Mouse (Mus musculus) B cell, adult (primary cell): Measurements from ENCODE around the gene Klhdc1. TPM values are rescaled to one million over a fixed set of nuclear protein-coding genes. Genes with fewer than 3 reads are reported as not detected.

Experiments used
- total RNA-seq: library from RNA; stranded (reverse); gene quantifications from 4 replicates; pipeline ENCODE4 v1.2.4, GENCODE M21; 2023; ENCODE audit not compliant: inconsistent age

Klhdc1 gene
- 5.1 to 7.8 TPM (median 6.9 TPM) in 4 replicates for total RNA-seq

DNA sequence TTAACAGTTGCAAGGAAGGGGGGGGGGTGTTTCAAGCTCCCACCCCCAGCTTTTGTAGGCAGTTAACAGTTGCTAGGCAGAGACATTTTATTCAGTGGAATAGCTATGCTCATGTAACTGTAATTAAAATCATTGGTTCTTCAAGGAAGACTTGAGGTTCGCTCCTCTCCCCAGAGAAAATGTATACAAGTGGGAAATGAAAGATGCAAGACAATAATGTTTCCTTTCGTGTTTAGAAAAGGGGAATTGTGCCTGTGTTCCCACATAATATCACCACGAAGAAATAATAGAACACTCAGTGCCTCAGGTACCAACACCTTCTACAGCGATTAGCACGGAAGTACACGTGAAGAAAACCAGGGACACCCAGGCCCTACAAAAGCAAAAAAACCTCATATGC is at the start of gene Klhdc1:
Klhdc1 (plus strand) TSS at position 301 of the 400 bp plus-strand sequence.

DNA sequence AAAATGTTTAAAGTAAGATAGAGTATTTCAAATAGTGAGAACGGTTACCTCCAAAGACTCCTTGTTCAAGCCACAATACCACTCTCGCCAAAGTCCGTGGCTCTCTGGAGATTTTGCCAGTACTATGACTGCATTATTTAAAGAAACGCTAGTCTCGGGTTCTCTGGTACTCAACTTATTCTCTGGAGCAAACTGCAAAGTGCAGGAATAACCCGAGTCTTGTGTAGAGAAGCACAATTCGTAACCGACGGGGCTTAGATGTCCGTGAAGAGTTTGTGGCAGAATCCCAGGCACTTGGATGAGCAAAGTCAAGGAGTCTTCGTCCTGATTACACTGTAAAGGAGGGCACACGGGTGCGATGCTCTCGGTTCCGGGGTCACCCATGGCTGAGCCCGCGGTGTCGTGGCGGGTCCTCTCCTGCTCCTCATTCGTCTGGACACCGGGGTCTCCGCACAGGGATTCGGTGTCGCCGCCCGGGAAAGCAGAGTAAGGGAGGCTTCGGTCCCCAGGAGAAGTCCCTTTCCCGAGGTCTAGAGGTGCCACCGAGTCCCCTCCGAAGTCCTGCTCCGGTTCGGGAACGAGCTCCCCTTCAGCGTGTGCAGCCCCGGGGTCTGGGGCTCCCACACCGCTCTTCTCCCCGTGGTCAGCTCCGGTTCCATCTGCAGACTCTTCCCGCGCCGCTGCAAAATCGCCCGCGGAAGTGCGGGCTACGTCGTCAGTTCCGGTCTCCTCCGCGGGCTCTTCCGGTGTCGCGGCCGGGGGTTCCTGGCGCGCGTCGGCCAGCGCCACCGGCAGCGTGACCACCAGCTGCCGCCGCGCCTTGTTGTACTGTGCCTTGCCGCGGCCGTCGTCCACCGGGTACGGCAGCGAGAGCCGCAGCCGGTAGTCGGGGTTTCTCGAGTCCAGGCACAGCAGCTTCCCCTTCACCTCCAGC is 44.3 kb upstream of the Klhdc1 start, which contains the start of gene Gm49383:
Gm49383 (minus strand) TSS at position 661 of the 934 bp plus-strand sequence.

DNA sequence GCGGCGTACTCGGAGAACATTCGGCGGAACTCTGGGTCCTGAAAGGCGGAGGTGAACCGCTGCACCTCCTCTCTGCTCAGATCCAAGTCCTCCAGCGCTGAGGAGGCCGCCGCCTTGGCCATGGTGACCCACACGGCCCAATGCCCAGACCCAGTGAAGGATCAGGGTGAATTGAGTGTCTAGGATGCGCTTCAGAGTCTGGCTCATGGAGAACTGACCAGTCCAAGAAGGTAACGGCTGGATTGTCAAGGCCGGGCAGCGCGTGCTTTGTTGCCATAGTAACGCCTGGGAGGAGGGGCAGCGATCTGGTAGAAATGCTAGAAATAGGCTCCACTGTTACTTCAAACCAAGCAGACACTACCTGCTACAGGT is 42.8 kb upstream of the Klhdc1 start, which contains the start of gene Dnaaf2:
Dnaaf2 (minus strand) TSS at position 266 of the 372 bp plus-strand sequence.

DNA sequence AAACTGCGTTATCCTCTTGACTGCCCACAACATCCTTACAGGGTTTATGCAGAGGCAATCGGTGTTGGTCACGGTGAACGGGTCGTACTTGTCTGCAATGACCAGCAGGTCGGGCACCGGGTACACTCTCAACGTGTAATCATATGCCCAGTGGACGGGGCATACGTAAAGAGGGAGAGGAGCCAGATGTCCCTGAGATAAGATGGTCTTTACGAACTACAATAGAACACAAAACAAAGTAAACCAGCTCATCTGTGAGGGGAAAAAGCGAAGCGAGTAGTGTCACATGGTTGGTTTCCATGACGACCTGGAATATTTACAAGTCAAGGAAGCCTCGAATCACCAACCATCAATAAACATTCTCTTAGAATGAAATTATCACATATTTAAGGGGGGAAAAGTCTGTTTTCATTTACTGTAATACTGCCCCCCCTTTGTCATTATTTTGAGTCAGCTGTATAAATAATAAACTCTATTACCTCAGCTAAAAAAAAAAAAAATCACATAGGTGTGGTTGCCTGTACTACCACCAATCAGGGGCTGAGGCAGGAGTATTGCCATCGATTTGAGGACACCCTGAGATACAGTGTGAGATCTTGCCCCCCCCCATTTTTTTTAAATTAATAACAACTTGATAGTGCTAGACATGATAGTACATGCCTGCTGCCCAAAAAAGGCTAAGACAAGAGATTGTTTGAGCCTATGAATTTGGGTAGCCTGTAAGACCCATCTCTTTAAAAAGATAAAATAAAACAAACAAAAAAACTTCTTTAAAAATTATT is 36.7 kb upstream of the Klhdc1 start, which contains the start of gene Gm49384:
Gm49384 (minus strand) TSS at position 216 of the 782 bp plus-strand sequence.

DNA sequence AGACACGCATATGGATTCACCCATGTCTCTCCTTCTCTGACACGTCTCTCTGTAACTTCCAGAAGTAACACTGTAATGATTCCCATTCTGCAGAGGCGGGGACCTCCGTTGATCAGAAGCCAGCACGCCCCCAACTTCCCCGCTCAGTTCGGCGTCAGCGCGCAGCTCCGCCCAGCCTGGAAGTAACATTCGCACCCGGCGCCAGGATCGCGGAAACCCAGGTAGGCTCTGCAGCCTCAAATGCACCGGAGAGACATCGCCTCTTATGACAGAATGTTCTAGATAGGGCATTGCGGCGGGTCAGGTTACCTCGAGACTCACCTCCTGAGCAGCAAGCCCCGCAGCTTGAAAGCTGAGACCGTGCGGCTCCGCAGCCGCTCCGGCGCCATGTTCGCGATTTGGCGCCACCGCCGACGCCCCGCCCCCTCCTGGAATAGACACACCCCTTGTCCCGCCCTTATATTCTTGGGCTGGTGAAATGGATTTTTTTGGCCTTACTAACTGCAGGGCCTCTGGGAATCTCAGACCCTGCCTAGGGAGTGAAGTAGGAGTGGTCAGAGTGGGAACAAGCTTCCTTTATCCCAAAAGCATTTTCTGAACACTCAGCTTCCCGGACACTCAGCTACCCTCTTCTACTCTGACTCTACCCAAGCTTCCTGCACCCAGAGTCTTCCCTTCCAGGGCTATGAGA is 13.1 kb upstream of the Klhdc1 start, which contains the start of gene Pole2:
Pole2 (minus strand) TSS at position 420 of the 691 bp plus-strand sequence.

DNA sequence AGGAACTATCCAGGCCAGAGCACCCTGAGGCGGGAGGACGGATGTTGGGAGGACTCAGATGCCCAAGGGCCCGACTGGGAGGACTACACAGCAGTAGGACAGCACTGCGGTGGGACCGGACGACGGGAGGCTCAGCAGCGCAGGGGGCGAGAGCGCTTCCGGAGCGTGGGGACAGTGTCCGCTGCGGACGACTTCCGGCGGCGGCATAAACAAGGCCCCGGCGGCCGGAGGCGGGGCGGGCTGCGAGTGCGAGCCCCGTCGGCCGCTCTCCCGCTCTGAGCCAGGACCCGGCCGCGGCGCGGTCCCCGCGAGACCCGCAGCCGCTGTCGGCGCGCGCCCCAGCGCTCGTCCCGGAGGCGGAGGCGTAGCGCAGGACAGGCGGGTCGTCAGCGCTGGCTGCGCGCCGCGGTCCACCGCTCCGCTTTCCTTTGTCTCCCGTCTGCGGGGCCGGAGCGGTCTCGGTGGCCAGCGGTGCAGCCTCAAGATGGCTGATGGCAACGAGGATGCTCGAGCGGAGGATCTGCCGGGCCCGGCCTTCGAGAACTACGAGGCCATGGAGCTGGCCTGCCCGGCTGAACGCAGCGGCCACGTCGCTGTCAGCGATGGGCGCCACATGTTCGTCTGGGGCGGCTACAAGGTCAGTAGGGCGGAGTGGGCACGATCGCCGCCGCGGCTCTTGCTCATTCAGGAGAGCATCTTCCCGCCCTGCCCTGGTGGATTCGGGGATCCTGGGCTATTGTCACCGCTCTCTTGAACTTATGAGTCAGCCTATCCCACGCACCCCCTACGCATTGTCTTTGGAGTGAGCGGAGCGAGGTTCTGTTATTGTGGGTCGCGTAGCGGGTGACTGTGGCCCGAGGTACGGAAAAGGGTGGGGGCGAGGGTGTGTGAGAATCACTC is 55.8 kb downstream of the Klhdc1 start, which contains the start of gene Klhdc2:
Klhdc2 (plus strand) TSS at position 171 of the 900 bp plus-strand sequence.

Other genes with a start within 250 kb of the Klhdc1 start
- 4,189 to 5,045 TPM (median 4,957 TPM) in 4 replicates for gene Rps29, start 82.0 kb upstream of the Klhdc1 start, total RNA-seq
- gene Lrr1, start 72.4 kb upstream of the Klhdc1 start, total RNA-seq = 0.58 to 1.3 TPM in 2 of 4 replicates, not detected in the others
- 370 to 438 TPM (median 388 TPM) in 4 replicates for gene Rpl36al, start 57.1 kb upstream of the Klhdc1 start, total RNA-seq
- 27.3 to 33.1 TPM (median 28.4 TPM) in 4 replicates for gene Mgat2, start 57.0 kb upstream of the Klhdc1 start, total RNA-seq
- gene Gm49383, start 44.1 kb upstream of the Klhdc1 start, total RNA-seq = 5.1 to 7.4 TPM (median 6.6 TPM) in 4 replicates
- 1.8 to 3.4 TPM (median 2.1 TPM) in 4 replicates for gene Dnaaf2, start 42.7 kb upstream of the Klhdc1 start, total RNA-seq
- gene Gm49384, start 36.9 kb upstream of the Klhdc1 start, total RNA-seq = 4.1 to 6.0 TPM (median 4.4 TPM) in 4 replicates
- 2.7 to 4.6 TPM (median 2.8 TPM) in 4 replicates for gene Pole2, start 13.0 kb upstream of the Klhdc1 start, total RNA-seq
- gene Klhdc2, start 55.5 kb downstream of the Klhdc1 start, total RNA-seq = 20.3 to 24.2 TPM (median 22.8 TPM) in 4 replicates
- 98.0 to 114 TPM (median 108 TPM) in 4 replicates for gene Nemf, start 116.0 kb downstream of the Klhdc1 start, total RNA-seq
- gene Arf6, start 131.0 kb downstream of the Klhdc1 start, total RNA-seq = 329 to 368 TPM (median 334 TPM) in 4 replicates
- gene Gm9887, start 131.3 kb downstream of the Klhdc1 start, total RNA-seq = 5.2 to 8.4 TPM (median 6.7 TPM) in 4 replicates